Mouse (Mus musculus) embryonic fibroblast, embryonic 13.5 days (primary cell): ENCODE data around the gene Plcl2.

ENCODE experiments used
- CTCF ChIP-seq: IDR thresholded peaks from 2 replicates; pipeline ENCODE4 v1.5.1; 2011; ENCODE audit warnings: mild to moderate bottlenecking, control low read depth, low read length, moderate library complexity, borderline replicate concordance; ENCODE audit not compliant: insufficient read depth
- POLR2A ChIP-seq: IDR thresholded peaks from 2 replicates; pipeline ENCODE4 v1.6.1; 2011; ENCODE audit warnings: low read depth, mild to moderate bottlenecking, control low read depth, low read length, moderate library complexity

- TF ChIP-seq POLR2A: no peak
- no peak for TF ChIP-seq CTCF
Observed at GRCm38 (mm10) chr17:50650535-50651223, 141.5 kb downstream of the Plcl2 start.
